Mouse (Mus musculus) ovary, postnatal 36 days (tissue): ENCODE results near the gene F5.

ENCODE experiments used
- DNase-seq: peaks from one replicate; pipeline ENCODE4 v3.0.0; 2022; ENCODE audit warnings: low spot score, mixed read lengths

F5 gene

GRCm38 (mm10) chr1:164151387-164152088 is at the start of gene F5:
Gene F5 (plus strand): TSS chr1:164151838.
- no peak for DNase-seq

GRCm38 (mm10) chr1:164109763-164110162 is 41.9 kb upstream of the F5 start:
- no peak for DNase-seq

GRCm38 (mm10) chr1:164110591-164111329 is 40.9 kb upstream of the F5 start:
- DNase-seq: no peak

- no peak for DNase-seq
Observed at GRCm38 (mm10) chr1:164114280-164114679, 37.4 kb upstream of the F5 start.

- DNase-seq: no peak
Observed at GRCm38 (mm10) chr1:164114947-164115493, 36.6 kb upstream of the F5 start, which contains the start of gene Selp. Gene Selp (plus strand): TSS chr1:164115264.

- DNase-seq: no peak
Observed at GRCm38 (mm10) chr1:164115647-164116046, 36.0 kb upstream of the F5 start.

- DNase-seq: no peak
Observed at GRCm38 (mm10) chr1:164117869-164118268, 33.8 kb upstream of the F5 start.

GRCm38 (mm10) chr1:164119892-164120776 is 31.5 kb upstream of the F5 start:
- DNase-seq: no peak

GRCm38 (mm10) chr1:164120777-164121158 is 30.9 kb upstream of the F5 start:
- DNase-seq: no peak

- DNase-seq: no peak
Observed at GRCm38 (mm10) chr1:164123836-164124235, 27.8 kb upstream of the F5 start.

GRCm38 (mm10) chr1:164130013-164130412 is 21.6 kb upstream of the F5 start:
- no peak for DNase-seq

GRCm38 (mm10) chr1:164132609-164133008 is 19.0 kb upstream of the F5 start:
- no peak for DNase-seq

GRCm38 (mm10) chr1:164134101-164134500 is 17.5 kb upstream of the F5 start:
- no peak for DNase-seq

GRCm38 (mm10) chr1:164135360-164135759 is 16.3 kb upstream of the F5 start:
- DNase-seq: no peak

GRCm38 (mm10) chr1:164135960-164136359 is 15.7 kb upstream of the F5 start:
- DNase-seq: no peak

GRCm38 (mm10) chr1:164136636-164137035 is 15.0 kb upstream of the F5 start:
- DNase-seq: no peak

GRCm38 (mm10) chr1:164138365-164139130 is 13.1 kb upstream of the F5 start:
- DNase-seq: peak; percentile 71

- DNase-seq: no peak
Observed at GRCm38 (mm10) chr1:164139464-164139863, 12.2 kb upstream of the F5 start.

- DNase-seq: no peak
Observed at GRCm38 (mm10) chr1:164149083-164149482, 2.6 kb upstream of the F5 start.

- no peak for DNase-seq
Observed at GRCm38 (mm10) chr1:164152836-164153235, 1.2 kb downstream of the F5 start.

- no peak for DNase-seq
Observed at GRCm38 (mm10) chr1:164154983-164155382, 3.3 kb downstream of the F5 start.
